Mouse (Mus musculus): ENCODE results near the gene Arrb2. TPM values are rescaled to one million over a fixed set of nuclear protein-coding genes. Genes with fewer than 3 reads are reported as not detected.
"Not testable (repeated sequence)": the region's sequence is repeated elsewhere in the genome, so short reads cannot be mapped to it uniquely, and the experiment has no call there.

Arrb2 gene
- total RNA-seq, 2 experiments from 2014 or later: 63.2 to 74.9 TPM

DNA sequence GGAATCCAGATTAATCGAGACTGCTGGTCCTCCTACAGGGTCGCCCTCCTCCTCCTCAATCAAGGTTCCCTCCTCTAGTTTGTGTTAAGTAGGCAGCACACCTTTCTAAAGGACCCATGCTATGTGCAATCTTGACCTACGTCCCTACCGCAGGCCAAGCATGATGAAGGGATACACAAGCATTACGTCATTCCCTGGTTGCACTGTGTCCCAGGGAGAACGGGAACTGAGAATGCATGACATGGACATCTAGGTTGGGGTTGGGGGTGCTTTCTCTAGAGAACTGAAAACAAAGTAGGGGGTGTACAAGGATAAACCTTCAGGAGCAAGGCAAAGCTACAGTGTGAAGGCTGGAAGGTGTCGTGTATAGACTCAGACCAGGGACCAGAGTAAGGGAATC lies 9.4 kb downstream of the Arrb2 start:
- ATAC-seq (replicated peaks; ENCODE audit: poor library complexity, severe bottlenecking): peak; percentile 61

DNA sequence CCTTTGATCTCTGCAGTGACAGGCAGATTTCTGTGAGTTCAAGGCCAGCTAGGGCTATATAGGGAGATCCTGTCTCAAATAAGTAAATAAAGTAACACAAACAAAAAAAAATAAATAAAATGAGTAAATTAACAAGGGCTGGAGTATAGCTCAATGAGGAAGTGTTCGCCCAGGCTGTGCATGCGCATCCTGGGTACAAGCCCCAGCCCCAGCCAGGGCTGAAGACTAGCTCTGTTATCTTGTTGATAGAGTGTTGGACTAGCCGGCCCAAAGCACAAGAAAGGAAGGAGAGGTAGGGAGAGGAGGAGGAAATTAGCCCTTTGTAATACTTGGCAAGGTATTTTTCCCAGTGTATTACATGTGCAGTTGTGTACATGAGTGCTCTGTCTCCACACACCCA lies 11.5 kb downstream of the Arrb2 start:
- ATAC-seq (replicated peaks; ENCODE audit: poor library complexity, severe bottlenecking): no peak

- no peak for ATAC-seq (replicated peaks; ENCODE audit: poor library complexity, severe bottlenecking)
Measured at GRCm38 (mm10) chr11:70444667-70445066, 12.2 kb downstream of the Arrb2 start.

- peak; percentile 81 for ATAC-seq (replicated peaks; ENCODE audit: poor library complexity, severe bottlenecking)
Measured at GRCm38 (mm10) chr11:70446756-70447155, 14.3 kb downstream of the Arrb2 start.

- peak; percentile 20; the same call in 1 of the 2 replicates for ATAC-seq (replicated peaks; ENCODE audit: poor library complexity, severe bottlenecking)
Measured at GRCm38 (mm10) chr11:70447373-70447772, 14.9 kb downstream of the Arrb2 start.

- no peak for ATAC-seq (replicated peaks; ENCODE audit: poor library complexity, severe bottlenecking)
Measured at GRCm38 (mm10) chr11:70450926-70451325, 18.5 kb downstream of the Arrb2 start.

- peak; percentile 89 for ATAC-seq (replicated peaks; ENCODE audit: poor library complexity, severe bottlenecking)
Measured at GRCm38 (mm10) chr11:70451797-70452498, 19.5 kb downstream of the Arrb2 start, which contains the start of gene Med11. Gene Med11, plus strand, starts transcription at chr11:70451919.

DNA sequence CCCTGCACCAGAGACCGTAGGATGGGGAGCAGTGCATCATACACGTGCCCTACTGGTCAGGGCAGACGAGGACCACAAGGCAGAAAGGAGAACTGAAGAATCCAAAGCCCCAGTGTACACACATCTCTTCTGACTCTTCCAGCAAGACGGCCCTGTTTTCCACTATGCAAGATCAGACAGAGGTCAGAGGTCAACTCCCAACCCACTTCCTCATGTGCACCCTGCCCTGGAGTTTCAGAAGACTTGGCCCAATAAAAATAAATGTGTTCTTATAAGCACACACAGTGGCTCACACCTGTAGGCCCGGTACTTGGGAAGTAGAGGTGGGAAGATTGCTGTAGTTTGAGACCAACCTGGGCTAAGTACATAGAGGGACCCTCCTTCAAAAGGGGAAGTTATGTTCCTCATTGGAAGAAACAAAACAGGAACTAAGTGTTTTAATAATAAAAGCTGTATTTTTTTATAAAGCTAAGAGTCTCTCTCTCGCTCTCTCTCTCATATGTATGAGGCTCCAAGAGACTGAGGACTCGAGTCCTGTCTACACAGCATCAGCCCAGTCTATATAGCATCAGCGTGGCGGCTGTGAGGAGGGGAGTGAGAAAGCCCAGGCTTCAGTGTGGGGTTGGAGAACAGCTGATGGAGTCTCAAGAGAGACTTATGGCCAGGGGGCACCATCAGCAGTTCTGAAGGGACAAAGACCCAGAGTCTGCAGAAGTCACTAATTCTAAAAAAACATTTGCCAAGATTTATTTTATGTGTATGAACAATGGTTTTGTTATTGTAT lies 21.0 kb downstream of the Arrb2 start:
- peak; percentile 59 for ATAC-seq (replicated peaks; ENCODE audit: poor library complexity, severe bottlenecking)

DNA sequence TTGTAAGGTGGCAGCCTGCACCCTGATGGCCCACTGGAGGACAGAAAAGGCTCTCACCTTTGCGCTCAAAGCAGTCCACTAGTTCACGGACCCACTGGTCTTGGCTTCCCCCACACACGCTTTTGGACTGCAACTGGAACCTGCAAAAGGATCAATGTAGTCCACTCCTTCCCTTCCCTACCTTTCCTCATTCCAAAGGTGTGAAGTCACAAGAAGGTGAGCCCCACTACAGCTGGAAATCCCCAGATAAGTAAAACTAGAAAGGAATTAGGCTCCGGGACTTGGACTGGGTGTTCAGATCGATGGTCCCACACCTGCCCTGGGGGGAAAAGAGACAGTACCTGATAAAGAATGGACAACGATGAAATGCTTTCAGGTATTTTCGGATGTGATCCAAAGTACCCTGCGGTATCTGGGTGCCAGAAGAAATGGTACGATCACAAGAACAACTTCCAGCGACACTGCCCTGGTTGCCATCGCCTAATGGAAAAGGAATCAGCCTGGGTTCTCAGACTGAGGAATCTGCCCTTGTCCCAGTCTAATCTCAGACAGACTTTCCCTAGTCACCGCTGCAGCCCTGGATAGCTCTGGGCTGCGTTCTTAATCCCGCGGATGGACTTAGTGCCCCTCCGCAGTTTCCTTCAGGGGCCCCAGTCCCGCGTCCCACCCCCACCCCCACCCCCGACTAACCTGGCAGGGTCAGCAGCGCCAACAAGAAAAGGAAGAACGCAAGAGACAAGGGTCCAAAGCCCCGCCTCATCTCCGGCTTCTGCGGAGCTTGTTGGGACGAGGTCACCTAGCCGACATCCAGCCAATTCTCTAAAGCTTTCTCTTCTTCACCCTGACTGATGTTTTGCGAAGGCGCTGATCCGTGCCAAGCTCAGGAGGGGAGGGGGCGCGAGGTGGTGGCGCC lies 26.5 kb downstream of the Arrb2 start, which contains the start of gene Zmynd15:
Zmynd15 (plus strand) TSS at position 746 of the 913 bp plus-strand sequence.
- ATAC-seq (replicated peaks; ENCODE audit: poor library complexity, severe bottlenecking): no peak

DNA sequence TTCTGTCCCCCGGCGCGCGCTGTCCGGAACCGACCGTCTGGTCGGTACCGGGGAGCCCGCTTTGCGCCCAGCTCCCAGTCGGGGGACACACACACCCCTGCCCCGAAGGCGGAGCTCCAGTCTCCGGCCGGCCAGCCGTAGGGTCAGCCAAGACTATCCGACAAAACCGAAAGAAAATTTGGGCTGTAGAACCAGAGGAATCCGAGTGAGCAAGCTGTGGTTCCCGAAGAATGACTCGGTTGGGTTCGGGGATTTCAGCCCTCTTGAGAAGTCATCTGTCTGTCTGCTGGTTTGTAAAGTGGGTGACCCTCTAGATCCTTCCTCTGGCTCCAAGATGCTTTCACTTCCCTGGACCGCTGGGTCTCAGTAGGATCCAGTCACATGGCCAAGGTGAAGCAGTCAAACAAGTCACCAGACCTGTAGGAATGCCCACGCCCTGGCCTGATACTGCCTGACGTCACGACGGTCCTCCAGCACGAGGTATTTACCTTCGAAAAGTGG lies 27.2 kb downstream of the Arrb2 start, which contains the start of gene Cxcl16:
Cxcl16 (minus strand) TSS at position 384 of the 501 bp plus-strand sequence.
- ATAC-seq (replicated peaks; ENCODE audit: poor library complexity, severe bottlenecking): peak; percentile 68

- no peak for ATAC-seq (replicated peaks; ENCODE audit: poor library complexity, severe bottlenecking)
Measured at GRCm38 (mm10) chr11:70463970-70464369, 31.5 kb downstream of the Arrb2 start.

GRCm38 (mm10) chr11:70465211-70465610 lies 32.8 kb downstream of the Arrb2 start:
- ATAC-seq (replicated peaks; ENCODE audit: poor library complexity, severe bottlenecking): no peak

DNA sequence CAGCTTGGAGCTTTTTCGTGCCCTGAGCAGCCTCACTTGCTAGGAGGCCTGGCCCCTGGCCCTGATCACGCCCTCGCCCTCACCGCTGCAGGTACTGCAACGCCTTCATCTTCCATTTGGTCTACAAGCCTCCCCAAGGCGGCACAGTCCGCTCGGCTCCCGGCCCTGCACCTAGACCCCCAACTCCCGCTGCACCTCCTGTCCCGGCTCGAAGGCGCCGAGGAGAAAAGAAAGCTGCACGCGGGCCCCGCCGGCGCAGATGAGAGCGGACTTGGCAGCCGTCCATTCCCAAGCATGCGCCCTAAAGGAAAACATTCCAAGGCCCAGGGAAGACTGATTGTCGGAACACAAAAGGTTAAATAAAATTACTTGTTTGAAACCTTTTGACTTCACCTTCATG lies 33.4 kb downstream of the Arrb2 start:
- no peak for ATAC-seq (replicated peaks; ENCODE audit: poor library complexity, severe bottlenecking)

DNA sequence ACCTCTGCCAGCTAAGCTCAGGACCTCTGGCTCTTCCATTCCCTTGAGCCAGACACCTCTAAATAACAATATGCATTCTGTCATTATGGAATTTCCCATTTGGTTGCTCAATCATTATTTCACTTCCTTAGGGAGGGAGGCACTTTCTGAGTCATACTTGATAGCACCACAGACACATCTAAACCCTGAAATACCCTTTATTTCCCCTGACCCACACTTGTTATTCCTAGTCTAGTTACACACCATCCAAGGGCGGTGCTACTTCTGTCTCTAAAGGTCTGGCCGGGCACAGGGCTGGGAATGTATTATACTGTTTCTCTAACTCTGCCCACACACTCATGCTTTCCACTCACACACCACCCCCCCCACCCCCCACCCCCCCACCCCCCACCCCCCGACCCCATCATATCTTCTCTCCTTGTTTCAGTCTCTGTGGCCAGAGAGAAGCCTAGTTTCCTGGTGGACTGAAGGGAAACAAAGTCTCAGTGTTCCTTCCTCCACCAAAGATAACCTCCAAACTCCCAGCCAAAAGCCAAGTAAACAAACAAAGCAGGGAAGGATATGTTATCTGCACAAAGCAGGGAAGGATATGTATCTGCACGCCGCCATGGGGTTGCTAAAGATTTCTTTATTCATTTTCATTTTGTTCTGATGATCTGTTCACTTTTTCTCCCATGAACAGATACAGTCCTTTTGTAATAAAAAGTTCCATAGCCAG lies 35.6 kb downstream of the Arrb2 start:
- peak; percentile 82 for ATAC-seq (replicated peaks; ENCODE audit: poor library complexity, severe bottlenecking)

DNA sequence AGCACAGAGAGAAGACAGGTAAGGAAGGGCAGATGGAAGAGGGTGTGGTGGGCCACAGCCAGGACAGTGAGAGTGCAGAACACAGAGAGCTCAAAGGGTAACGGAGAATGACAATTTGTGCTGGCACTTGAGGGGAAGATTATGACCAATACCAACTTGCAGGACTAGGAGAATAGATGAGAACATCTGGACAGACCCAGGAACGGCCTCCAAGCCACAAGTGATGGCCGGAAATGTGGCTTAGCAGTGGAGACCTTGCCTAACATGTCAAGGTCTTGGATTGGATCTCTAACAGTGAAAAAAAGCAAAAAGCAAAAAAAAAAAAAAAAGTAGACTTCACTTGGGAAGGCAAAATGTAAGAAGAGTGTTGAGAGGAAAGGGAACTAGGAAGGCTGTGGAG lies 37.3 kb downstream of the Arrb2 start:
- no peak for ATAC-seq (replicated peaks; ENCODE audit: poor library complexity, severe bottlenecking)

DNA sequence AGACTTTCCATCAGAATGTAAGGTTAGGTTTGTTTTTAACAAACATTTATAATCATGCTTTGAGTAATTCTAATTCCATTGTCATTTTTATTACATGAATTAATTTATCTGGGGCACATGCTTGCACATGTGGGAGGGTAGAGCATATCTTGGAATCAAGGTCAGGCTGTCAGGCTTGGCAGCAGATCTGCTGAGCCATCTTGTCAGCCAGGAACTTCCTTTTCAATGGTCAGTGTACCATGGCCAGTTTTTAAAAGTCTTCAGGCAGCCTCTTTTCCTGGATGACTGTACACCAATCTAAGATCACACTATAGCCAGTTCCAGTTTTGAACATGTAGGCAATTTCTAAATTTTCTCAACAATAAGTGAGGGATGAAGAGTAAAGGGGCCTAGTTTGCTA lies 40.3 kb downstream of the Arrb2 start:
- no peak for ATAC-seq (replicated peaks; ENCODE audit: poor library complexity, severe bottlenecking)

GRCm38 (mm10) chr11:70473291-70473690 lies 40.9 kb downstream of the Arrb2 start:
- ATAC-seq (replicated peaks; ENCODE audit: poor library complexity, severe bottlenecking): not testable (repeated sequence)

DNA sequence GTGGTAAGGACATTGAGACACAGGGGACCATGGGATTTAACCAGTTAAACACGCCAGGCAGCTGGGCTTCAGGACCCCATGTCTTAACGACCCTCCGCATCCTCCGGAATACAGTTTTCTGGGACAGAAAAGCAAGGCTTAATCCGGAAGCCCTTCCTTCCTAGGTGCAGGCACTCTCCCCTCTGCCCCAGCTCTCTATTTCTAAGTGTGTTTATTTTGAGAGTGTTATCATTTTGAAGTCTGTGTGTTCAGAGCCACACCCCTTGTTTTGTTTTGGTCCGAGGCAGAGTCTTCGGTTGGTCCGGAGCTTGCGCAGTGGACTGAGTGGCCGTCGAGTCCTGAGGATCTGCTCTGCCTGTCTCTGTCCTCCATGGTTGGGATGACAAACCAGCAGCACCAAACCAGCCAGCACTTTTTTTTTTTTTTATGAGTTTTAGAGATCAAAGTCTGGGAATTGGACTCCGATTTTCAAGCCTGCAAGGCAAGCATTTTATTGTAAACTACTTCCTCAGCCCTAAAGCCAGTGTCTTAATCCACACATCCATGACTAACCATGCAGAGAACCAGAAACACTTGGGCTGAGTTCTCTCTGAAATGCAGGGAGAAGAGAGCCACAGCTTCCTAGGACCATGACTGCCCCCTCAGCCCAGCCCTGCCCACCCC lies 42.6 kb downstream of the Arrb2 start:
- ATAC-seq (replicated peaks; ENCODE audit: poor library complexity, severe bottlenecking): no peak

DNA sequence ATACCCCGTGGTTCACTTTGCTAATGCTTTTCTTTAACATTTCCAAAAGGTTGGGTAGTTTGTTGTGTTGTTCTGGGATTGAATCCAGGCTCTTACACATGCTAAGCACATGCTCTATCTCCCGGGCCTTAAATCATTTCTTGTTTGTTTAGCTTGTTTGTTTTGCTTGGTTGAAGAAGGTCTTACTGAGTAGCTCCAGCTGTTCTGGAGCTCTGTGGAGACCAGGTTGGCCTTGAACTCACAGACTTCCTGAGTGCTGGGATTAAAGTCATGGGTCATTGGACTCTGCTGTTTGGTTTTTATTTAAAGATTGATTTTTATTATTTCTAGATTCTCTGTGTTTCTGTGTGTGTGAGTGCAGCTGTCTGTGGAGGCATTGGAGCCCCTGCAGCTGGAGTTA lies 53.1 kb downstream of the Arrb2 start:
- no peak for ATAC-seq (replicated peaks; ENCODE audit: poor library complexity, severe bottlenecking)

All from granulocyte monocyte progenitor cell, adult 5-6 weeks (primary cell).